Mouse (Mus musculus): ENCODE measurements around the gene Unc13d.
"Not testable (repeated sequence)": the region's sequence is repeated elsewhere in the genome, so short reads cannot be mapped to it uniquely, and the experiment has no call there.

Unc13d gene

GRCm38 (mm10) chr11:116077446-116078204, at the start of gene Unc13d:
Unc13d (minus strand) TSS chr11:116077961.
- no peak for DNase-seq (ENCODE audit: low spot score)

DNA sequence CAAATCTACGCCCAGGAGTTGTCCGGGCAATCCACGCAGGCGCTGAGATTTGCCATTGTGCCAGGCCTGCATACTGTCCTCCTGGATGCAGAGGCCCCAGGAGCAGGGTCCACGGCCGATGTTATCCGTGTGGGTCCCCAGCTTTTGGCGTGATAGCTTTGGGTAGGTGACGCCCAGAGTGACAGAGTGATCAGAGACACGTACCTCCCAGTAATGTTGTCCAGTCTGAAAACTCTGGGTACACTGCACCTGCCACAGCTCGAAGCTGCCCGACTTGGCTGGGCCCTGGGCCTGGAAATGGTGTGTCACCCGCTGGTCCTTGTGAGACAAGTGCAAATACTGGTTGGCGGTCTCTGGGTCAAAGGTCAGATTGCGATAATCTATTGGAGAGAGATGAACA, 48.5 kb upstream of the Unc13d start:
- DNase-seq (ENCODE audit: low spot score): no peak

GRCm38 (mm10) chr11:116121731-116122245, 44.0 kb upstream of the Unc13d start:
- not testable (repeated sequence) for DNase-seq (ENCODE audit: low spot score)

DNA sequence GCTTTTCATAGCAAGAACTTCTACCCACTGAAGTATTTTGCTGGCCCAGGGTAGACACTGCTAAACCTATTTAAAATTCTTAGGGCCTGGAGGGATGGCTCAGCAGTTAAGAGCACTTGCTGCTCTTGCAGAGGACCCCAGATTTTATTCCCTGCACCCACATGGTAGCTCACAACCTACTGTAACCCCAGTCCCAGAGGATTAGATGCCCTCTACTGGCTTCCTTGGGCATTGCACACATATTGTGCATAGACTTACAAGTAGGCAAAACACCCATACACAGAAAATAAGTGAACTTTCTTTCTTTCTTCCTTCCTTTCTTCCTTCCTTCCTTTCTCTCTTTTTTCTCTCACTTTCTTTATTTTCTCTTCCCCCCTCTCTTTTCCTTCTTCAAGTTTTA, 40.1 kb upstream of the Unc13d start:
- DNase-seq (ENCODE audit: low spot score): no peak

DNA sequence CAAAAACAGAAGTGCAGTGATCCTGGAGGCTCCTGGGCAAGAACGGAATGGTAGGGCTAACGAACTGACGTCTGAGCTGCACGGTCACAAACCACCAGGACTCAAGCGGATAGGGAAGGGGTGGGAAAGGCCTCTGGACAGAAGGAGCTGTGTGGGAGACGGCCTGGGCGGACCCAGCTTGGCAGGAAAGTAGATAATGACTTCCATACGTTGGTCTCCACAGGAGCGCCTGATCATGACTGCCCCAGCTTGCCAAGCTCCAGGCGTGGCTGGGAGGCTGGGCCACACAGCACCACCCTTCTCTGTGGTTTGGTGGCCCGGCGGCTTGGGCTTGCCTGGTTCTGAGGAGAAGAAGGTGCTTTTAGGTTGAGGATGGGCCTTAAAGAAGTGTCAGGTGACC, 39.5 kb upstream of the Unc13d start:
- no peak for DNase-seq (ENCODE audit: low spot score)

DNA sequence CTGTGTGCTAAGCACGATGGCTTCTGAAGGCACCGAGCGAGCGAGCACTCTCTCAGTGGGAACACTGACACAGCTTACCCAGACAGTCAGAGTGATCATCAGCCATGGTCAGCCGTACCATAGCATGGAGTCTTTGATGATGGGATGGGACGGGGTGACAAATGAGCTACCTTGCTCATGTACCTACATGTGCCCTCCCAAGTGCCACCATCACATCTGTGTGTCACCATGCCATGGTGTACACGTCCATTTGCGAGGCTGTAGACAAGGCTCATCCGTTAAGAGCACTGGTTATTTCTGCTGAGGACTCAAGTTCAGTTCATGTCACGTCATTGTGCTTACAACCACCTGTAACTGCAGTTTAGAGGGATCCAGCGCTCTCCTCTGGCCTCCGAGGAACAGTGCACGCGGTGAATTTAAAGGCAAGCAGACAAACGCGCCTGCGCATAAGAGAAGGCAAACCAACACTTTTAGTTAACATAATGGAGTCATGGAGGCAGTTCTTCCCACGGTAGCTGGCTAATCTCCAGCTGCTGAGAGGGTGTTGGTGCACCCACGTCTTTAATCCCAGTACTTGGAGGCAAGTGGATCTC, 33.9 kb upstream of the Unc13d start:
- no peak for DNase-seq (ENCODE audit: low spot score)

GRCm38 (mm10) chr11:116111067-116111466, 33.3 kb upstream of the Unc13d start:
- DNase-seq (ENCODE audit: low spot score): no peak

- DNase-seq (ENCODE audit: low spot score): no peak
Observed at GRCm38 (mm10) chr11:116110540-116110939, 32.8 kb upstream of the Unc13d start.

DNA sequence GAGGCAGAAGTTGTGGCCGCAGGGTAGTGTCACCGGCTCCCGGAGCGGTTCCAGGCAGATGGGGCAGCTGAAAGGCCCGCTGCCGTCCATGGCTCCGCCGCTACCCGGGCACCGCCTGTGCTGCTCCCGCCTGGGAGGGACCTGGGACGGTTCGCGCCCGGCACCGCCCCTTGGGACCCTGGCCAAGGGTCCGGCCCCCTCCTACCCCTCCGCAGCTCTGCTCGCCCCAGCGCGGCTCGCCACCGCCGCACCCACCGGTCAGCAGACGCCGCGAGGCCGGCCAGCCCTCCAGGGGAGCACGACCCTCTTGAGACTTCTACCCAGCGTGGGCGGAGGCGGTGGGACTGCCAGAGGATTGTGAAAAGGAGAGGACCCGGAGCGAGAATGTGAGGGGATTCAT, 32.4 kb upstream of the Unc13d start:
- peak; percentile 80 for DNase-seq (ENCODE audit: low spot score)

- no peak for DNase-seq (ENCODE audit: low spot score)
Observed at GRCm38 (mm10) chr11:116109441-116110081, 31.8 kb upstream of the Unc13d start.

DNA sequence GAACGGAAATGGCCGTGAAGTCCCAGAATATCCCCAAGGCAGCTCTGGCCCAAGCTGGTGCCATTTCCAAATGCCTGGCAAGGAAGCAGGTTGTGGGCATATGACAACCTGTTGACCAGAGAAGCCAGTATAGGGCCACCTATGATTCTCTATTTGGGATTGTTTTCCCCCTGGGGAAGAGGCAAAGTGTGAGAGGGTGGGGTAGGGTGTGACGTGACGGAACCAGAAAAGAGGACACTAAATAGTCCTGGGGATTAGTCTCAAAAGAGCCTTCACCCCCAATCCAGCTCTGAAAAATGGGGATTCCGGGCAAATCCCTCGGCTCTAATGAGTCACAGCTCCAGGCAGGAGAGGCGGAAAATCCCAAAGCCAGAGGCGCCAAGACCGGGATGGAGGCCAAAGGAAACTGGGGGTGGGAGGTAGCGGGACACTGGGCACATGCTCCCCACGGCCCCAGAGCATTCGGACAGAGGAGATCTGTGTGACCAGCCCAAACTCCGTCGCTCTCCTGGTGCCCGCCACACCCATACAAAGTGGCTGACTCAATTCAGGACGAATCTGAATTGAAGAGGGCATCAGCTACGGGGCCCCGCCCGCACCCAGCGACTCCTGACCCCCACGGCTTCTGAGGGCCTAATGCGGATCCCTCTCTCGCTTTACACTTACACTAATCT, 30.8 kb upstream of the Unc13d start:
- no peak for DNase-seq (ENCODE audit: low spot score)

DNA sequence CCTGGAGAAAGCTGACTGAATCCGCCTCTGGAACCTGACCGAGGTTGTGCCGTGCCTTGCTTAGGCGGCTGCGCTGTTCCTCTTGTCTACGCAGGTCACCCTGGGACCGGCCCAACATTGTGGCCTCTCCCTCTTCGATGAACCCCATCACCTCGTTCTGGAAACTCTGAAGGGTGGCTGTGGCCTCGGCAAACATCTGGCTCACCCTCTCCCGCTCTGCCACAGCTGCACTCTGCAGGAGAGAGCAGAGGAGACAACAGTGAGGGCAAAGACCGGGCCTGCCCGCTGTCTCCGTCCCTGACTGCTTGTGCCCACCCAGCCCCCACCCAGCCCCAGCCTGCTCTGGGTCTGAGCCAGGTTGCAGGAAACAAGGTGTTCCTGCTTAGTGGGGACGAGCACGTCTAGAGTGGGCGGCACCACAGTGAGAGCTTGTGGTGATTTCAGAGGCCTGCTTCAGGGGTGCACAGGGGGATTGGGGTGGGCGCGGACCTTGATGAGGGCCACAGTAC, 30.1 kb upstream of the Unc13d start:
- no peak for DNase-seq (ENCODE audit: low spot score)

DNA sequence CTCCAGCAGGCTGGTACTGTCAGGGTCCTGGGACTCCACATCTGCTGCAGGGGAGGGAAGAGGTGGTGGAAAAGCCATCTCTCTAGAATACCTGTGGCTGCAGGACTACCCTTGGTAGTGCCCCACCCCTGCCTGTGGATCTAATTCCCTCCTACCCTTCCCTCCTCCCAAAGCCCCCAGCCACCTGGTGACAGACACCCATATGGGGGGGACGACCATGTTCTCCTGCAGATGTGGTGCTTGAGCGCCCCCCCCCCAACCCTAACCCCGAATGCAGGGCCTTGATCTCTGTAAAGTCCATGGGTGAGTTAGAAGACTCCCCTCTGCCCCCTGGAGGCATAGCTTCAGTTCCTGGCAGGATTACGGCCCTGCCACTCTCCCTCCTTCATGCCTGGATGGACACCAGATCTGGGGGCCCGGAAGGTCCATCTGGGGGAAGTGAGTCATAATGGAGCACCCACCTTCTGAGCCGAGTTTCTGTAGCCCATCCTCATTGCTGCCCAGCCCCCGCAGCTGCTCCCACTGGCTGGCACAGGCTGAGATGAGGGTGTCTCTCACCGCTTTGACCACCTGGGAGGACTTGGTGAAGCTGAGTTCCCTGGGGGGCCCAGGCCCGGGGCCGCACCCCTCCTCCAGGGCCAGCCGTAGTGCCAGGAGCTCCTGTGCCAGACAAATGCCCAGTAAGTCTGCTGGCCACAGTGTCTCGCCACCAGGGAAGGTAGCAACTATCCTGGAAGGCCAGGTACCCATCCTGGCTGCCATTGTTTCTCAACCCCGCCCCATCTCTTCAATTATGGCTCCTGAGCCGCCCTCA, 29.4 kb upstream of the Unc13d start:
- no peak for DNase-seq (ENCODE audit: low spot score)

GRCm38 (mm10) chr11:116106154-116106962, 28.6 kb upstream of the Unc13d start:
- DNase-seq (ENCODE audit: low spot score): no peak

- no peak for DNase-seq (ENCODE audit: low spot score)
Observed at GRCm38 (mm10) chr11:116105065-116105464, 27.3 kb upstream of the Unc13d start.

- DNase-seq (ENCODE audit: low spot score): no peak
Observed at GRCm38 (mm10) chr11:116104006-116104646, 26.4 kb upstream of the Unc13d start.

DNA sequence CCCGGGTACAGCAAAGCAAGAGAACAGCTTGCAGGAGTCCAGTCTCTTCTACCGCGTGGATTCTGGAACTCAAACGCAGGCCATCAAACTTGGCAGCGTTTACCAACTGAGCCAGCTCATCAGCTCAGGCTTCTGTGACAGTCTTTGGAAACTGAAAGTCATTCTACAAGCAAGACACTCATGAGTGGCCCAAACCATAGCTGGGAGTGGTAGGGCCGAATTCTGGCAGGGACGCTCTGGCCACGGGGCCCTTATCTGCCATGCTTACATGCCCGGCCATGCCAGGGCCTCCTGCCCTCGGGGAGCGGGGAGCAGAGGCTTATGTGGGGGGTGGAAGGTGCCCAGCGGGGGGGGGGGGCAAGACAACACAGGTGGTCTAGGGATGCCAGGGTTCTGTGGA, 25.8 kb upstream of the Unc13d start:
- DNase-seq (ENCODE audit: low spot score): no peak

DNA sequence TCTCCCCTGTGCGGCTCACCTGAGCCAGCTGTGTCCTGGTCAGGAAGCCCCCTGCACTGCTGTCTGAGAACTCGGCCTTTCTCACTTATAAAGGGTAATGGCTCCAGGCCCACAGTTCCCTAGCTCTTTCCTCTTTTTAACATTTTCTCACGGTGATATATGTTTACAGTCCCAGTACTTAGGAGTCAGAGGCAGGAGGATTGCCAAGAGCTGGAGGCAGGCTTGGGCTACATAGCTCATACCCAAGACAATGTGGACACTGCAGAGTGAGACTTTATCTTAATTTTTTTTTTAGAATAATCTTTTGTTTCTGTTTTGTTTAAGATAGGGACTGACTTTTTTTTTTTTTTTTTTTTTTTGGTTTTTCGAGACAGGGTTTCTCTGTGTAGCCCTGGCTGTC, 24.7 kb upstream of the Unc13d start:
- DNase-seq (ENCODE audit: low spot score): no peak

DNA sequence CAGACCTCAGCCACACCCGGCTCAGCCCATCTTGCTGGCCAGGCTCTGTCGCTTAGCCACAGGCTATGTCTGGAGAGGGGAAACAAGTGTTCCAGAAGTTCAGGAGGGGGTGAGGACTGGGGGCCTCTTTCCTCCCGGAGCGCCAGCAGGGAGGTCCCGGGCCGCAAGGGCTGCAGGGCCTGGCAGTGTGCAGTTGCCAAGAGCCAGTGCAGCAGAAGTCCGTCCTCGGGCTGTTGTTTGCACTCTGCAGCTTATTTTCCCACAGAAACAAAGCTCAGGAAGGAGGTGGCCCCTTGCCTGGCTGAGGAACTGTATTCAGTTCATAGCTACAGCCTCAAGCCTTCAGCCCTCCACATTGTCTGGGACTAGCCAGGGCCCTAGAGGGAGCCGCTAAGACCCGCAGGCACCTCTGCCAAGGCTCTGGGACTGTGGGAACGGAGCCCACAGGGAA, 24.2 kb upstream of the Unc13d start:
- no peak for DNase-seq (ENCODE audit: low spot score)

DNA sequence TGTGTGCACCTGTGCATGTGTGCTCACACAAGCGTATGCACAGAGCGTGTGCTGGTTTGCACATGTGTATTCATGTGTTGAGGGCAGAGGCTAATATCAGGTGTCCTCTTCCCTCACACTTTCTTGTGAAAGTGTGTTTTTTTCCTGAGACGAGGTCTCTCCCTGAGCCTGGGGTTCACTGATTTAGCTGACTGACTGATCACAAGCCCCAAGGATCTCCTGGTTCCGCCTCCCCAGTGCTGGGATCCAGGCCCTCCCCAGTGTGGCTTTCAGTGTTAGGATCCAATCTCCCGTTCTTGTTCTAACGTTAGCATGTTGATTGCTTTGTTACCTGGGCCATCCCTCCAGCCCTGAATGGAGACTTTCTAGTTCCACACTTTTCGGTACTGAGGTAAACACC, 23.1 kb upstream of the Unc13d start:
- no peak for DNase-seq (ENCODE audit: low spot score)
